Mouse (Mus musculus) lung, postnatal 0 days (tissue): ENCODE measurements around the gene Hcfc2.

Experiments
- CTCF ChIP-seq: IDR thresholded peaks from 2 replicates; pipeline ENCODE4 v1.5.1; 2016; ENCODE audit warnings: antibody characterized with exemption, mild to moderate bottlenecking
- EP300 ChIP-seq: IDR thresholded peaks from 2 replicates; pipeline ENCODE4 v1.6.1; 2016; ENCODE audit warnings: antibody characterized with exemption, mild to moderate bottlenecking, control low read depth

- TF ChIP-seq CTCF (no peak), EP300 (no peak)
These were observed 60.5 kb downstream of the Hcfc2 start for GRCm38 (mm10) chr10:82756466-82756865.
